Mouse (Mus musculus) right cerebral cortex, postnatal 36 days (tissue): Measurements from ENCODE around the gene Tmprss13.

ENCODE experiments used
- DNase-seq, 2 experiments: peaks; one replicate each; pipeline ENCODE4 v3.0.0; 2022; ENCODE audit warnings: low spot score in 2 of 2, mixed read lengths in 1 of 2

Gene Tmprss13

DNA sequence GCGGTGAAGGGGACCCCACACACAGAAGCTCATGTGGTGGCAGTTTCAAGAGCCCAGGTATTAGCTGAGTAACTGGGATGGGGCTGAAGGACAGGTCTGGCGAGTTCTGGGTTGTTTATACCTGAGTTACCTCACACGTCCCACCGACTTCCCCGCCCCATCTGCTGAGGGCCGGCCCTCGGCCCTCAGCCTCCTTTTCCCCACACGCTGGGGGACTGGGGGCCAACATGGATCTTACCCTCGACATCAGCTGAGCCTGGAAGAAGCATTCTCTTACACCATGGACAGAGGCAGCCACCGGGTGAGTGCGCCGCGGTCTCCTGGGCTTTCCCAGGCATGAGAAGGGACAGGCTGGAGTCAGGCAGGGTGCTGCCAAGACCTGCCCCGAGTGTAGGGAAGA, at the start of gene Tmprss13:
Tmprss13 (plus strand) TSS at position 246 of the 400 bp plus-strand sequence.
- DNase-seq = no peak

DNA sequence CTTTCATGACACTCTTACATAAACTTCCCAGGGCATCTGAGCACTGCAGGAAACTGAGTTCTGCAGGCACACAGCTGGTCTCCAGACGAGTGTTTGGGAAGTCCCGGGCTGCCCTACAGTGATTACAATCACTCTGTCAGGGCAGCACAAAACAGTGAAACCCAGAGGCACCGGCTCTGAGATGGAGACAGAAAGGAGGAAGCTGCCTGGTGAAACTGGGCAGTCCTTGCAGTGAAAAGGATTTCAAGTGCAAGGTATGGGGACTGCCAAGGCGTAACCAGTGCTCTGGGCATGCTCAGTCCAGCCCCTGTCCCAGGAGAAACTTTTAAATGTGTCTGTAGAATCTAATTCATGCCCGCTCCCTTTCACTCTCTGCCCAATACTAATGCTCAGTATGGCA, 46.7 kb upstream of the Tmprss13 start:
- DNase-seq = no peak

DNA sequence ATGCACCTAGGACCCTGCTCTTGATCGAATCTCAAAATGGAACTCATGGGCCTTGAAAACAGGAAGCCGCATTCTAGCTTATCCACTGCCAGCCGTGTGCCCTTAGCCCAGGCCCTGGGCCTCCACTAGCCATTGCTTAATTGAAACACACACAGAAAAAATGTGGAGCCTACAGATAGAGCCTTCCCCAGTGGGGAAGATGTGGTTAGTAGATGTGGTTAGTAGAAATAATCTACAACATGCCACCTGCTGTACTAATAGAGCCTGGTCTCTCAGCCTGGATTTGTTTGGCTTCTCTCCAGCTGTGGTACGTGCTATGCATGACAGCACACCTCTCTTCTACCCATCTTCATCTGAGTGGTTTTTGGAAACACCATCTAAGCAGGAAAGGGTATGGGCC, 44.7 kb upstream of the Tmprss13 start:
- DNase-seq = no peak

GRCm38 (mm10) chr9:45274635-45275034, 44.3 kb upstream of the Tmprss13 start:
- no peak for DNase-seq

- no peak for DNase-seq
Measured at GRCm38 (mm10) chr9:45280059-45280458, 38.8 kb upstream of the Tmprss13 start.

DNA sequence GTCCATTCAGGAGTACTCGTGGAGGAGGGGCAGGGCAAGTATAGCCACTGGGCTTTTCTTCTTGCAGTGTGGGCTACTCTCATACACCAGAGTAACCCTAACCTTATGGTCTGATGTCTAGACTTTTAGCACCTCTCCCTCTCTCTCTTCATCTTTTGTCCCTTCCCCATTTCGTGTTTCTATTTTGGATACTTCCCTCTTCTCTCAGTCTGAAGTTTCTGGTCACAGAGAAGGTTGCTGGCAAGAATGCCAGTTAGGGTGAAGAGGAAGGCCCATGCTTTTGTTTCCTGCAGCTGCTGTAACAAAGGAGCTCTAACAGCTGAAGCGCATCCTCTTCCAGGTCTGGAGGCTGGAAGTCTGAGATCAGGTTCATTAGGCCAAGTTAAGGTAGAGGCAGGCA, 38.0 kb upstream of the Tmprss13 start:
- no peak for DNase-seq

GRCm38 (mm10) chr9:45282466-45282865, 36.4 kb upstream of the Tmprss13 start:
- no peak for DNase-seq

- DNase-seq = no peak
Measured at GRCm38 (mm10) chr9:45291481-45292168, 27.3 kb upstream of the Tmprss13 start.

DNA sequence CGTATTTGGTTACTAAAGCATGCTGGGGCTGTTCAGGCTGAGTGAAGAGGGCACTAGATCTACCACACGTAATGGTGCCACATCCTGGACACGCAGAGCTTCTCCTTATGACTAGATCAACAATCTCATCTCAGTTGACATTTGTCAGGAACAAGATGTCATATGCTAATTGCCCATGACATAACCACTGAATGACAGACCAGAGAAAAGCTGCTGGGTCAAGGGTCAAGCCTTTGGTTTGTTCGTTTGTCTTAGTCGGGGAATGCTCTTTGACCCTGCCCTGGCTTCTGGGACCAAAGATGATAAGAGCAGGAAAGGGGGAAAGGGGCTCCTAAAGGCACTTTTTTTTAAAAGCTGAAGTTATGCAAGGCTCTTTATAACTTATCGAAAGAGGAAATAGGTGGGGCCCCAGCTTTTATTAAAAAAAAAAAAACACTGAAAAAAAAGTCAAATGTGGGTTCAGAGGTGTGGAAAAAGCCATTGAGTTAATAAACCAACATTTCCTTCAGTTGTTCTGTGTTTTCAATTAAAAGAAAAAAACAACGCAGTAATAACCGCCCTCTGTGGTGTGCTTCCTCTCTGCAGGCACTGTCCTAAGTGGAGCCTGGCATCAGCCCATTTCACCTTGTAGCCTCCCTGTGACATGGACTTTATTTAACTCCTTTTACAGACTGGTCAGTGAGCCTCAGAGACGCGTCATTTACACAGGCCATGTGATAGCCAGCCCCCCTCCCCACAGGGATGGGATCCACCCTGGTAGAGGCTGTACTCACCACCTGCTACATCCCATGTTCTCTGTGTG, 24.5 kb upstream of the Tmprss13 start:
- DNase-seq = no peak

DNA sequence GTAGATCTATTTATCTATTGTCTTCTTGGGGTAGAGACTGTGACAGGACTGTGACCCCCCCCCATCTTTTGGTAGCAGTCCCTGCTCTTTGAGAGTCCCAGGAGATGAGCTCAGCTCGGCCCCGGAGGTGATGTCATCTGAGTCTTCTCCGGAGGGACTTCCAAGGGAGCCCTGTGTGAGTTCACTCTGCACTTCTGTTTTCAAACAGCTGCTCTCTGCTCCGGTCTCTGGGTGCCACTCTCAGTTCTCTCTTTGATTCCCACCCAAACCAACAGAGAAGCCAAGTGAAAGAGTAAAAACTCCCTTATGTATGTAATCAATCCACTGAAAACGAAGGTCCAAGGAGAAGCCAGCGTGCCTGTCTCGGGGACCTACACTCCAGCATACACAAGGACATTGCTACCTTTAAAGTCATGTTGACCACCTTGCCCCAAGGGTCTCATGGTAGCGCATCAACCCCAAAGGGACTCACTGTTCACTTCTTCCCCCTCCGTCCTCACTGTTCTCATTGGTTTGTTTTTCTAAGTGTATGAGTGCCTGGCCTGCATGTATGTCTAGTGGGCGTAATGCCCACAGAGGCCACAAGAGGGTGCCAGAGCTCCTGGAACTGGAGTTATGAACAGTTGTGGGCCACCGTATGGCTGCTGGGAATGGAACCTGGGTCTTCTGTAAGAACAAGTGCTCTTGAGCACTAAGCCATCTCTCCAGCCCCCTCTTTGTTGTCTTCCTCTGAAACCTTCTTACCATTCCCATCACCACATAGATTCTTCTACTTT, 19.5 kb upstream of the Tmprss13 start:
- no peak for DNase-seq

- peak; percentile 90 to 92 for DNase-seq
Measured at GRCm38 (mm10) chr9:45300422-45301104, 18.3 kb upstream of the Tmprss13 start.

DNA sequence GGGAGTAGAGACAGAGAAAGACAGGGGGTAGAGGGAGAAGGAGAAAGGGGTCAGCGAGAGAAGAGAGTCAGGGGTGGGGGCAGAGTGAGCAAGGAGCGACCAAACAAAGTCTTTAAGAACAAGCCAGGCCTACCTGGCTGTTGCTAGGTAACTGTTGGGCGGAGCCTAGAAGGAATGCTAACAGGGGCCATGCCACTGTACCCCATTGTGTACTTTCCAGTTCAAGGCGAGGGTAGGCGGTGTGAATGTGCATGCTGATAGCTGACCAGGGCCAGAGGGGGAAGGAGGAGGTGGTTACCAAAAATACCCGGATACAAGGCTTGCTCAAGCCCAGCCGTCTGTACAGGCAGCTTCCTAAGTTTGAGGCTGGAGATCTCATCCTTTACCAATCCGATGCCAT, 17.1 kb upstream of the Tmprss13 start:
- no peak for DNase-seq

- DNase-seq = no peak
Measured at GRCm38 (mm10) chr9:45306746-45307410, 12.0 kb upstream of the Tmprss13 start.

- no peak for DNase-seq
Measured at GRCm38 (mm10) chr9:45308521-45308920, 10.4 kb upstream of the Tmprss13 start.

GRCm38 (mm10) chr9:45311858-45312257, 7.0 kb upstream of the Tmprss13 start:
- no peak for DNase-seq

DNA sequence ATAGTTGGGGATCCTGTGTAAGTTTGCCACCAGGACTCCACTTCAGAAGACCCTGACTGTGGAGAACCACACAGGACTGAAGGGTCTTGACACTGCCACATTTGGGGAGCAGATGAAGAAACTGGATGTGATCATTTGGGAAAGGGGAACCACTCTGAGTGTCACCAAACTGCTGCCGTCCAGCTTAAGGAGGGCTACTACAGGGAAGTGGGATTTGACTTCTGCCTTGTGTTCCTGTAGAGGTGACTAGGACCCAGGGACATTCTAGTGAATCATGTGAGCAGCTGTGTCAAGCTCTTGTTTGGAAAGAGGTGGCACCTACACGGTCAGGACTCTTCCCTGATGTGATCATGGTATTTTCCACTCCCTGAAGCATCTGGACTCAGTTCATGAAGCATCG, 5.0 kb upstream of the Tmprss13 start:
- DNase-seq = no peak

DNA sequence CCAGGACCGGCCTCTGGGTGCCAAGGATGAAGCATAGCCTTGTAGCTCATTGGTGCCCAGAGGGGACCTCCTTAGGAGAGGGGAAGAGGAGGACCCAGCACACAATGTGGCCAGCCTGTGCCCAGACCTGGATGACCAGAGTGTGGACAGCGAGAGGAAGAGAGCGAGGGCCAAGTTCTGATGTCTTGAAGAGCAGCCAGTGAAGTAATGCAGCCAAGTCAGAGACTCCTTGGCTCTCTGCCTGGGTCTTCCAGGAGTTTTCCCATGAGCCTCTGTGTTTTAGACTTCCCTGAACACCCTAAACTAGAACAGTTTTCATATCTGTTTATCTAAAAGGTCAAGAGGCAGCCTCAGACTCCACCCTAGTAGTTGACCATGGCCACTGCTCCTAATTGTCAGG, 1.3 kb upstream of the Tmprss13 start:
- no peak for DNase-seq

- no peak for DNase-seq
Measured at GRCm38 (mm10) chr9:45321465-45321864, 2.6 kb downstream of the Tmprss13 start.

- DNase-seq = no peak
Measured at GRCm38 (mm10) chr9:45321946-45322430, 3.1 kb downstream of the Tmprss13 start.

- no peak for DNase-seq
Measured at GRCm38 (mm10) chr9:45326390-45326789, 7.5 kb downstream of the Tmprss13 start.

- no peak for DNase-seq
Measured at GRCm38 (mm10) chr9:45328263-45328662, 9.4 kb downstream of the Tmprss13 start.
